Mouse (Mus musculus) urinary bladder, postnatal 10 days (tissue): ENCODE results near the gene Dcst1.

Experiments used
- DNase-seq: peaks from one replicate; pipeline ENCODE4 v3.0.0; 2022; ENCODE audit warnings: low spot score

Gene Dcst1

GRCm38 (mm10) chr3:89388134-89388881 lies 23.3 kb upstream of the Dcst1 start:
- DNase-seq = no peak

- no peak for DNase-seq
Observed at GRCm38 (mm10) chr3:89387632-89388031, 22.6 kb upstream of the Dcst1 start.

- DNase-seq = no peak
Observed at GRCm38 (mm10) chr3:89386438-89387420, 21.7 kb upstream of the Dcst1 start.

- DNase-seq = no peak
Observed at GRCm38 (mm10) chr3:89385451-89385850, 20.4 kb upstream of the Dcst1 start.

- DNase-seq = no peak
Observed at GRCm38 (mm10) chr3:89384331-89385076, 19.5 kb upstream of the Dcst1 start.

GRCm38 (mm10) chr3:89383651-89384255 lies 18.7 kb upstream of the Dcst1 start:
- no peak for DNase-seq

GRCm38 (mm10) chr3:89382950-89383349 lies 17.9 kb upstream of the Dcst1 start:
- DNase-seq = no peak

GRCm38 (mm10) chr3:89382033-89382882 lies 17.2 kb upstream of the Dcst1 start:
- no peak for DNase-seq

GRCm38 (mm10) chr3:89381233-89381632 lies 16.2 kb upstream of the Dcst1 start:
- no peak for DNase-seq

- DNase-seq = no peak
Observed at GRCm38 (mm10) chr3:89380711-89381110, 15.7 kb upstream of the Dcst1 start.

- no peak for DNase-seq
Observed at GRCm38 (mm10) chr3:89380291-89380690, 15.2 kb upstream of the Dcst1 start.

GRCm38 (mm10) chr3:89379388-89380131 lies 14.5 kb upstream of the Dcst1 start:
- no peak for DNase-seq

- DNase-seq = no peak
Observed at GRCm38 (mm10) chr3:89378394-89379067, 13.5 kb upstream of the Dcst1 start.

GRCm38 (mm10) chr3:89377831-89378230 lies 12.8 kb upstream of the Dcst1 start:
- DNase-seq = no peak

GRCm38 (mm10) chr3:89373581-89374231 lies 8.7 kb upstream of the Dcst1 start:
- DNase-seq = no peak

GRCm38 (mm10) chr3:89367338-89367737 lies 2.3 kb upstream of the Dcst1 start:
- no peak for DNase-seq

- no peak for DNase-seq
Observed at GRCm38 (mm10) chr3:89365486-89366414, 697 bp upstream of the Dcst1 start.

- DNase-seq = no peak
Observed at GRCm38 (mm10) chr3:89364631-89365030, 422 bp downstream of the Dcst1 start.
